Mouse (Mus musculus): ENCODE data around the gene Olfr733.

Olfr733 gene

DNA sequence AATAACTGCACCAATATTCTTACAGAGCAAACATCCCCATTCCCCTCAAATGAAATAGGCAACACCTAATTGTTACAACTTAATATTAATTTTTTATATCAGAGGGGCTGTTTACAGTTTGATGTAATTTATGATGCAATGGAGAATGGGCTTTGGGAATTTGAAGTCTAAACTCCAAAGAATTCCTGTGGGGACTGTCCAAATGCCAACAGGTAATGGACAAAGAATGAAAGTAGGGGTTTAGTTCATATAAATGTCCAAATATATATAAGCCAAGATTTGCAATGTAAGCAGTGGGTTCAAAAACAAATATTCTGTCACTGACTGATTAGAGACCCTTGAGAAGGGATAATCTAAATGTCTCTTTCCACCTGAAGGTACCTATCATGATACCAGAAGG is at the start of gene Olfr733:
Olfr733 (minus strand) TSS at position 101 of the 400 bp plus-strand sequence.
- no peak for DNase-seq (ENCODE audit: low spot score)

DNA sequence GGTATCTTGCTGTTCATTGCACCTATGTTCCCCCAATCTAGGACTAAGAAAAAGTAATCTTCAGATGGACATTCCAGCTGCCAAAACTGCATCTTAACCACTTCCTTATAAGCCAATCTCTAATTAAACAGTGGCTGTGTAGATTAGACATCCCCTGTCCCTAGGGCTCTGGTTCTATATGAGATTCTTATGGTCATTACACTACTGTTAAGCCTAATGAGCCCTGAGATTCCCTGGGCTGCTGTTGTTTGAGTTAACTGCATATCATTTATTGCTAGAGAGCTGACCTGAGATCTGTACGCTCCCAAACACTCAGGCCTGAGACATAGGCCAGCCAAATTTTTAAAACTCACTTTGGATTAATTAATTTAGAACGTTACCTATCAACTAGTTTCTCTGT is 47.5 kb upstream of the Olfr733 start, which contains the start of gene Olfr735:
Olfr735 (minus strand) TSS at position 77 of the 400 bp plus-strand sequence.
- DNase-seq (ENCODE audit: low spot score), result no peak

DNA sequence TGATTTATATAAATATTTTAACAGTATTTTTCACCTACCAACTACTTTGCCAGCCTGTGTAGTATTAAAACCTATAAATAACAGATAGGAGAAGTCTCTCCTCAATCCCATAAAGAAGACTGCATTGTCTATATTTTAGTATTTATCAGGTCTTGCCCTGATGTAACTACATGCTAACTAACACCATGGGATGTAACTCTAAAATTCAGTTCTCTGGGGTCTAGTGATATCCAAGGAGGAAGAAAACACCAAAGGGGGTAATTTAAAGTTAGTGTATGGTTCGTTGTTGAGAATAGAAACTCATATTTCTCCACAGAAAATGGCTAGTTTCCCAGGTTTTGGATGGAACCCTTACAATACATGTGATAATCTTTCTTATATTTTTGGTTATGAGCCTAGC is 25.3 kb upstream of the Olfr733 start, which contains the start of gene Olfr734:
Olfr734 (minus strand) TSS at position 101 of the 400 bp plus-strand sequence.
- DNase-seq (ENCODE audit: low spot score), result no peak

DNA sequence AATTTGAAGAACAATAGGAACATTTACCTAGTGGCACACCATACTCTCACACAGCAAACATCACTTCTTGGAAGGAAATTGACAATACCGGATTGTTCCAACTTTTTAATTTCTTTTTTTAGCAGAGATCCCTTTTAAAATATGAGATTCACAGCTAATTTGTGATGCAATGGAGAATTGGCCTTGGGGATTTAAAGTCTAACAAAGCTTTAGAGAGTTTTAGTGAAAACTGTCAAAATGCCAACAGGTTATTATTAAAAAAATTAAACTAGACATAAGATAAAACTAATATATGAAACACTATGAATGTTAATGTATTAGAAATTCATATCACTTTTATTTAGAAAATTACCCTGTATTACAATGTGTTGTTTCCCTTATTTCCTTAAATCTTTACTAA is 17.2 kb downstream of the Olfr733 start, which contains the start of gene Olfr732:
Olfr732 (minus strand) TSS at position 101 of the 400 bp plus-strand sequence.
- DNase-seq (ENCODE audit: low spot score), result no peak

Measured in adipocyte (in vitro differentiated cells).